30 mouse cellular contexts compared by ENCODE assay signal in the genomic region with DNA sequence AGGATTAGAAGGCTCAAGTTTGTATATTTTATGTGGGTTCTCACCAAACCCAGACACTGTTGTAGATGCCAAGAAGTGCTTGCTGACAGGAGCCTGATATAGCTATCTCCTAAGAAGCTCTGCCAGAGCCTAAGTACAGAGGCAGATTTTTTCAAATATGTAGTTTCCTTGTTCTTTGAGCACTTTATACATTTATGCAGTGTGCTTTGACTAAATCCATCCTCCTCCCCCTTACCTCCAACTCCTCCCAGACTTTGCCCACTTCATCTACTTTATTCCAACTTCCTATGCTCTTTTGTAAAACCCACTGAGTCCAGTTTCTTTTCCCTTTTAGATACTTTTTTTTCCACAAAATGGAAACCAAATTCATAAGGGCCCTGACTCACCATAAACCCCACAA. TPM values are rescaled to one million over a fixed set of nuclear protein-coding genes. Genes with fewer than 3 reads are reported as not detected.
A peak's percentile ranks its signal among the peaks of the same experiment; 100 is the strongest.
DNase-seq lines count a peak whose midpoint lies in the region; ATAC-seq and TF ChIP-seq lines count a peak whose summit lies in the region.
"Had no signal": no experiment of that assay in that cellular context is flagged by ENCODE, and none has a peak within 500 bp of the region (broad histone marks: within the 10 kb centered on the region; RNA-seq: fewer than 3 reads in every experiment).

No protein-coding gene starts in this region.

- no peaks in the 10 kb centered on the region for H3K27me3 ChIP-seq in Patski
- H3K27me3 ChIP-seq: embryonic facial prominence, embryonic 13.5 days; embryonic facial prominence, embryonic 15.5 days; forebrain, embryonic 13.5 days; forebrain, embryonic 15.5 days had no signal

- DNase-seq in frontal cortex, adult 2 months (ENCODE audit: extremely low spot score in 1 of 2, low spot score in 1 of 2): peak; percentile 0 to 1
- DNase-seq in frontal cortex, postnatal 10 days (ENCODE audit: low spot score in 2 of 2): no peak
- no peak for DNase-seq in Patski (ENCODE audit: low read depth, low spot score)
- DNase-seq in brain, adult 2 months (ENCODE audit: low read depth, low spot score): peak; percentile 16
- peak; percentile 21 for DNase-seq in telencephalon, adult 2 months (ENCODE audit: low read depth, low spot score)
- no peak for DNase-seq in retina, embryonic 14.5 days (ENCODE audit: low spot score)
- no peak for DNase-seq in adrenal gland, postnatal 25 days
- DNase-seq in natural killer cell, adult 2 months (ENCODE audit: low spot score in 2 of 2): no peak
- DNase-seq: adrenal gland, adult 8-10 months; adrenal gland, postnatal 14 days; cerebellum, adult 18-20 months; cerebellum, adult 8-10 months; cerebellum, adult 9-11 months; cerebellum, postnatal 14 days; cerebellum, postnatal 36 days; embryo, embryonic 11 days; forebrain, postnatal 0 days had no signal

- peak; percentile 26 for ATAC-seq in Patski
- ATAC-seq: activated CD4-positive, CD25-positive, alpha-beta regulatory T cell, adult 4 months; forebrain, embryonic 13.5 days; forebrain, embryonic 15.5 days; forebrain, postnatal 0 days had no signal

- TF ChIP-seq CTCF in Patski (IDR thresholded peaks at IDR 0.05): no peak

- in situ Hi-C loops in Patski (cut with MboI; ENCODE audit: low pct_unique_long_range_greater_than_20kb): no loop called here

- CTCF ChIA-PET in Patski (lab: Charles Lee): interaction anchor here (0.8 kb wide), 1 partner anchor 15 kb away, joined by 3 read pairs; no protein-coding TSS in a partner anchor

- POLR2A ChIA-PET in Patski (lab: Charles Lee): no interaction called here

RNA-seq across cellular contexts. Expression of a gene that starts 11.8 kb away (rescaled TPM):
- polyA plus RNA-seq in frontal cortex, adult 2 months (2012; rRNA removed): 0.04 TPM in 1 of 2 replicates, not detected in the other
- 25.1 TPM for polyA plus RNA-seq in Patski (2021)
- total RNA-seq in adrenal gland, postnatal 25 days (2021): not detected in 2 replicates
- total RNA-seq: adrenal gland, adult 18-20 months; adrenal gland, postnatal 14 days; common myeloid progenitor, adult 5-6 weeks; ES-E14; forebrain, postnatal 0 days; MEL had no signal
- polyA plus RNA-seq: C2C12; embryonic facial prominence, embryonic 11.5 days; embryonic facial prominence, embryonic 13.5 days; embryonic facial prominence, embryonic 15.5 days; erythroblast, embryonic 14.5 days; forebrain, embryonic 11.5 days; forebrain, embryonic 13.5 days; forebrain, embryonic 15.5 days; forebrain, postnatal 0 days had no signal

Comparison
In these comparisons a context has a peak if more than half of its experiments do, and no peak if none do; other contexts are left out.
1. DNase-seq: peak in frontal cortex, adult 2 months (2 of 2), brain, adult 2 months (single experiment) and telencephalon, adult 2 months (single experiment); none in frontal cortex, postnatal 10 days (0 of 2), Patski (single experiment), retina, embryonic 14.5 days (single experiment), adrenal gland, postnatal 25 days (single experiment) and natural killer cell, adult 2 months (0 of 2).
2. RNA of a gene that starts 11.8 kb away (polyA plus RNA-seq): 25.1 TPM in Patski (single experiment); 0.04 TPM in frontal cortex, adult 2 months; every median in the first group is over 10 times any median in the second.